Mouse (Mus musculus): ENCODE measurements around the gene Rora. TPM values are rescaled to one million over a fixed set of nuclear protein-coding genes. Genes with fewer than 3 reads are reported as not detected.
A peak's percentile ranks its signal among the peaks of the same experiment; 100 is the strongest.

Gene Rora
- total RNA-seq, 2 experiments from 2014 or later: 24.2 to 26.3 TPM

DNA sequence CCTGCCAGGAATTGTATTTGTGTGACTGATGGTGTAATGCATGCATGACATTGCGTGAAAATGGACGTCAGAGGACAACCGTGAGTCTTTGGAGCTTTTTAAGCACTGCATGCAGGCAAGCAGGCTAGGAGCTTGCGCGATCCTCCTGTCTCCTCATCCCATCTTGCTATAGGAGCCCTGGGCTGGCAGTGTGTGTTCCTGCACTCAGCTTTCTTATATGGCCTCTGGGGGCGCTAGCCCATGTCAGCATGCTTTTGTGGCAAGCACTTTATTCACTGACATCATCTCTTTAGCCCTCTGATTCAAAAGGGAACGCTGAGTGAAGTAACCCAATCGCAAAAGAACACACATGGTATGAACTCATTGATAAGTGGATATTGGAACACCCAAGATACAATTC, 105.7 kb downstream of the Rora start:
- DNase-seq: no peak

DNA sequence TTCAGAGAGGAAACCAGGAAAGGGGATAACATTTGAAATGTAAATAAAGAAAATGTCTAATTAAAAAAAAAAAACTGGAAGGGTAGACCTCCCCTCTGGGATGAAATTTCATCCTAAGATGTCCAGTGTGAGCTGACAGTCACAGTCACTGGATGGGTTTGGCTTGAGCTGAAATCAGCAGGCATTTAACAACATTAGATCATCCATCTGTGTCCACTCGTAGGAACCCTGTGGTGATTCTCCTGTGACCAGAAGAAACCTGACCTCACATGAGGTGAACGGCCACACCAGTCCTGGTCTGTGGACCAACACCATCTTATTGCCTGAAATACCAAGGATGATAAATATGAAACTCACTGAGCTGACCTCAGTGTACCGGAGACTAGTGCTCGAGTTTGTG, 106.7 kb downstream of the Rora start:
- DNase-seq: no peak

DNA sequence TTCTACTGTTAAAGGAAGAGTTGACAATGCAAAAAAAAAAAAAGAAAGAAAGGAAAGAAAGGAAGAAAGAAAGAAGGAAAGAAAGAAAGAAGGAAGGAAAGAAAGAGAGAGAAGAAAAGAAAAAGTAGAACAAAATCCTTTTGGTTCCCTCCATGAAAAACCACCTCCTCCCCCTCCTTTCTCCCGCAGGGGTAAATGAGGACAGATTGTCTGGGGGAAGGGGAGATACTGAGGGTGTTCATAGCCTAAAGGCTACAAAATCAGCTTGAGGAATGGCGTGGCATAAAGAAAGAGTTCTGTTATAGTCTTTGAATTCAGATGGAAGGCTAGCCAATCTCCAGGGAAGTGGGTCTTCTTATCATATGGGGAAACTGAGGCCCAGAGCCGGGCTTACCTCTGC, 107.3 kb downstream of the Rora start:
- no peak for DNase-seq

GRCm38 (mm10) chr9:68761672-68762071, 108.1 kb downstream of the Rora start:
- DNase-seq: peak in 1 of 2 experiments; percentile 47

- no peak for DNase-seq
These were observed 112.0 kb downstream of the Rora start for GRCm38 (mm10) chr9:68765595-68765994.

- DNase-seq: no peak
These were observed 116.1 kb downstream of the Rora start for GRCm38 (mm10) chr9:68769638-68770037.

DNA sequence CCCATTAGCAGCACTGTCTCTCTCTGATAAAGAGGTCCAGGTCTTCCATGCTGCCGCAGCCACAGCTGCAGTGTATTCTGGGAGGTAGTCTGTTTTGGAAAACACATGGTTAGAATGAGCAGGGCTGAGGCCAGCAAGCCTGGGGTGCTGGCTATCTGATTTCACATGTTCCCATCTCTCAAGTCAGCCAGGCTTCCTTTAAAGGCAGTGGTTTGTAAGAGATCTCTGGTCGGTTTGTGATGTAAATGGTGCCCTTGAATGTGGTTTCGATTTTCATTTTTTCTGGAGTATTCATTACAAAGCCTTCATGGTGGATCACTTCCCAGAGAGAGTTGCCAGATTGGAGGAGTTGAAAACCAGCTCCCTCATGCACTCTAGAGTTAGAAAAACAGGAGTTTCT, 117.8 kb downstream of the Rora start:
- DNase-seq: no peak

DNA sequence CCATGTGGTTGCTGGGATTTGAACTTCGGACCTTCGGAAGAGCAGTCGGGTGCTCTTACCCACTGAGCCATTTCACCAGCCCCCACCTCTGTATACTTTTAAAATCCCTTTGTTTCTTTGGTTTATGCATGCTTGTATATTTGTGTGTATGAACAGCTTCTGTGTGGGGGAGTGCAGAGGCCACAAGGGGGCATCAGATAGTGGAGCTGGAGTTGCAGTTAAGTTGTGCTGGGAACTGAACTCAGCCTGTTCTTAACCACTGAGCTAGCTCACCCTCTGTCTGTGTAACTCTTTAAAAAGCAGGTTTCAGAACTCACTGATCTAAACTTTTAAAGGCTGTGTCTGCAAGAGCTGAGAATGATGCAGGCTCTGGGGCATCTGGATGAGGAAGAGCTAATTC, 120.2 kb downstream of the Rora start:
- DNase-seq: no peak

GRCm38 (mm10) chr9:68782011-68782410, 128.4 kb downstream of the Rora start:
- peak; percentile 48 to 59 for DNase-seq

- DNase-seq: no peak
These were observed 129.0 kb downstream of the Rora start for GRCm38 (mm10) chr9:68782604-68783003.

GRCm38 (mm10) chr9:68783246-68783645, 129.7 kb downstream of the Rora start:
- no peak for DNase-seq

DNA sequence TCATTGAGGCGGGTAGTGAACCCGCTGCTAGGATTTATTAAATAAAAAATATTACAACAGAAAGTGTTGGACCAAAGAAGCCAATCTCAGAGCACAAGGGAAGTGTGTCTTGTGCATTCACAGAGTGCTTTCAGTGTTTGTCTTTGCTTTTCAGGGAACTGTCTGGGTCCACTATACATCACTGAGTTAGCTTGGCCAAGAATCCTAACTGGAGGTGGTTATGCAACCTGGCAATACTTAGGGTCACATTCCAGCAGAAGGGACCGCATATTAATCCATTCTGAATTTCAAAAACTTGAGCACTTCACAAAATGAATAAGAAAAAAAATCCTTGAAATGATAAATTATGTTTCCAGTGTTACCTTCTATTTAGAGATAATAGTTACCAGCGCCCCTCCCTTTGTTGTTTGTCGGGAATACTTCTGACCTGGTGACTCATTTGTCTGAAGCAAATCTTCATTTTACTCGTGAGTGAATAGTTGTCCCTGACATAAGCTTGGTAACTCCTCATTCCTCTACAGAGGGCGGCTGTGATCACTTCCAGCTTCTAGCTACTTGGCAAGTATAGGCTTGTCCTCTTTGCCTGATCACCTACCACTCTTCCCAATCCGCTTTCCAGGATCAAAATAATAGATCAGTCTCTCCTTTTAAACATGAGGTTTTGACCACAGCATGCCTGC, 133.2 kb downstream of the Rora start:
- no peak for DNase-seq

- DNase-seq: no peak
These were observed 134.1 kb downstream of the Rora start for GRCm38 (mm10) chr9:68787665-68788064.

GRCm38 (mm10) chr9:68790922-68791321, 137.3 kb downstream of the Rora start:
- no peak for DNase-seq

DNA sequence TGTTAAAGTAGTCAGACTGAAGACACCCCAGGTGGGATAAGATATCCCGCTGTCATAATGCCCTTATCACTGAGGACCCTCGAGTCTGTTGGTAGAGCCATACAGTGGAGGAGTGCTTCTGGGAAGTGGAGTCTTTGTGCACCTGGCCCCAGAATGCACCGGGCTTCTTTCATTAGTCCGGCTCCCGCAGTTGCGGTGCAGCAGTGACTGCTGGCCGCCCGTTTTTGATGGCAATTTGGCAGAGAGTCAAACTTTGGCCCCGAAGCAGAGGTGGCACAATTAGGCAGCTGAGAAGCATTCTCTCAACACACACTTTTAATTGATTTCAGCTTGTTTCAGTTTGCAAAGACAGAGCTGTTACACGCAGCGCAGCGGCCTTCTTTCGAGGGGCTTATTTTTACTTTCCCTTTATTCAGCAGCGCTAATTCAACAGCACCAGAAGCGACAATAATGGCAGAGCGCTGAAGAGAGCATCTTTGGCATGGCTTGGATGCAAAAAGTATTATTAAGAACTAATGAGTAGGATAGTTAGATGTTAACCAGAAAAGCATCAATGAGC, 138.5 kb downstream of the Rora start:
- no peak for DNase-seq

- no peak for DNase-seq
These were observed 141.7 kb downstream of the Rora start for GRCm38 (mm10) chr9:68795314-68795713.

DNA sequence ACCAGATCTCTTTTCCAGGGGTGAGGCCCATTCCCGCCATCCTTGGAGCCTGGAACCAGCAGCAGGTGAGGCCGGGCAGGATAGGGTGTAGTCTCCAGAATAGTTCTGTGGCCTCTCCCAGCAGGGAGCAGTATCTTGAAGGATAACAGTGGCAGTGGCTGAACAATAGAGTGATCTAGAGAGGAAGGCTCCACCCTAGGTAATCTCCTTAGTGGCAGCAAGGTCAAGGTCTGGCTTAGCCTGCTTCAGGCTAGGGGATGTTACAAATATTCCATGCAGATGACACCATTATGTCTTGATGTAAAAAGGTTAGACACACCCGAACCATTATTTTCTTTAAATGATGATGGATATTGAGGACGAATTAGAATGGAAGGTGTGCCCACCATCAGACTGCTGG, 144.6 kb downstream of the Rora start:
- DNase-seq: no peak

DNA sequence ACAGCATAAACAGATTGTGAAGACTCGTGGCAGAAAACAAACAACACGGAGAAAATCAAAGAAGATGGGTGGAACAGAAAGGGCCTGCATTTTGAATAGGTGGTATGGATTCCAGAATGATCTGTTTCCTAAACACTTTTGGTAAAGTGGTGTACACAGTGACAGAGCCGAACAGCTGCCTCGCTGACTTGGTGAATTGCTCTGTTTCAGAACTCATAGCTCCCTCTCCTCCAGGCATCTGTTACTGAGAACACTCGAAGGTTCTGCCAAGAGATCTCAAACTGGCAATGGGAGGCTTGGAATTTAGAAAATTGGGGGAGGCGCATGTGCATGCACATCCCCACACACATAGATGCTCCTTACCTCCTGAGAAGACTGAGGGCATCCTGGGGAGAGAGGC, 145.5 kb downstream of the Rora start:
- DNase-seq: no peak

DNA sequence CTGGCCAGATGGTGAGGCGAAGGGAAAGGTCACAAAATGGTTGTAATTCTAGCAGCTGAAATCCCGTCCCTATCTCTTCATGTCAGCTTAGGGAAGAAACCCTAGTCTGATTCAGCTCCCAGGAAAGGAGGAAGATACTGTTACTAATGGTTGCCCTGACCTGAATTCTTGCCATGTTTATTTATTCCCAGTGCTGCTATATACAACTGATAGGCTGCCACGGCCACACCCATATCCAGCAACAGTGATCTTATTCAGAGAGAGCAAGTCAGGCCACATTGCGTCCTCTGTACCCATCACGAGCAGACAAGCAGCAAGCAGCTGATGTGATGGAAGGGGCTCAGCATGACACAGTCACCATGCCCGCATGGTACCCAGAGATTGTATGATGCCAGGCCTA, 150.6 kb downstream of the Rora start:
- no peak for DNase-seq

DNA sequence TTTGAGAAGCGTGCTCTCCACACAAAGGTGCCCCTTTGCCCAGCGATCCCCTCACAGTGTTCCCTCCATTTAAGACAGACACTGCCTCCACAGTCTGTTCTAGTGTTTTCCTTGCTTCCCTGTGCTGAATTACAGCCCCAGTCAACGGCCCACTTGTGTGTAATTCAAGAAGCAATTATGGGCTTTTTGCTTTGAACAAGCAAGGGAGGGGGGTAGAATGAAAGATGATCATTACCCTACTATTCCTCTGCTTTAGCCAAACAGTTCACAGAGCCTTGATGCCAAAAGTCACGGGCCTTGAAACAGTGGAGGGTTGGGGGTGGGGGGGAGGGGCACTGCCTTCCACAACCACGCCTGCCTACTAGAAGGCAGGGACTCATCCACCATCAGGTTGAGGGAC, 152.2 kb downstream of the Rora start:
- no peak for DNase-seq

DNA sequence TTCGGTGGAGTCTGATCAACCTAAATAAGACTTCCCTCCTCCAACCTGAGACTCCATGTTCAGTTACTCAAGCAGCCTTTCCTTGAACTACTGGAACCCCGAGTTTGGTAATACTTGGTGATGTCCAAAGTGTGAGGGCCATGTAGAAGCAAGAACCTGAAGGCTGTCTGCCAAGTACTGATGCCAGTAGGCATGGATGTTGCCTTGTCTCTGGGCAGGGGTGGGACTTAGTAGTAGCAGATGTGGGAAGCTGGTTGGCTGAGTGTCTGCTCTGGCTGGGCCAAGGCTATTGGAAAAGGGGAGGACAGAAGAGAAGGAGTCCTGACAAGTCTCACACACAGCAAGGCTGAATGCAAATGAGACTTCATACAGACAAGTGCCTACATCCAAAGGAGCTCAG, 154.1 kb downstream of the Rora start:
- no peak for DNase-seq

GRCm38 (mm10) chr9:68809536-68809935, 155.9 kb downstream of the Rora start:
- peak in 1 of 2 experiments; percentile 24 for DNase-seq

- no peak for DNase-seq
These were observed 161.1 kb downstream of the Rora start for GRCm38 (mm10) chr9:68814723-68815122.

DNA sequence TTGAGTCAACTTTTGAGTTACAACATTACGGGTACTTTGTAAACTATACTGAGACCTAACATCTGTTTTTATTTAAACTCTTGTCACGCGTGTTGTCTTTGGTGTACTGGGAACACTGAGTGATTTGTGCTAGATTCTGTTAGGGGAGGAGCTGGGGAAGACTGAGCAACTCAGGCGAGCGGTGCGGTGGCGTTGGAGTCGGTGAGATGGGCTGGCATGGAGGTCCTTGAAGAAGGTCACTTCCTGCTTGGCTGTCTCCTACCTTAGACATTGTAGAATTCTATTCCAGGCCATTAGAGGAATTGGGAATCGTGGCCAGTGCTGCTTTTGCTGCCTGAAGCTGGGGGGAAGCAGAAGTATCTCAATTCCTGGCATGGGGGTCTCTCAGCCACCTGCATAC, 162.3 kb downstream of the Rora start:
- no peak for DNase-seq

All from heart, adult 18-20 months (tissue).